Mouse (Mus musculus) right cerebral cortex, adult 18-20 months (tissue): ENCODE results near the gene Lce1f.
"Not testable (repeated sequence)": the region's sequence is repeated elsewhere in the genome, so short reads cannot be mapped to it uniquely, and the experiment has no call there.

Experiments
- DNase-seq: peaks from one replicate; pipeline ENCODE4 v3.0.0; 2022; ENCODE audit warnings: mixed read lengths

Lce1f gene

GRCm38 (mm10) chr3:92720250-92720649 lies at the start of gene Lce1f:
Gene Lce1f, minus strand, starts transcription at chr3:92720350.
- DNase-seq, result no peak

- no peak for DNase-seq
Measured at GRCm38 (mm10) chr3:92764965-92765364, 44.8 kb upstream of the Lce1f start, which contains the start of gene Lce1h. Gene Lce1h, minus strand, starts transcription at chr3:92765065.

- no peak for DNase-seq
Measured at GRCm38 (mm10) chr3:92753197-92753596, 33.0 kb upstream of the Lce1f start.

GRCm38 (mm10) chr3:92752238-92752637 lies 32.1 kb upstream of the Lce1f start, which contains the start of gene Lce1g:
Gene Lce1g, minus strand, starts transcription at chr3:92752338.
- DNase-seq, result no peak

GRCm38 (mm10) chr3:92738996-92739395 lies 18.8 kb upstream of the Lce1f start, which contains the start of gene Gm38119:
Gene Gm38119, minus strand, starts transcription at chr3:92739096.
- DNase-seq, result no peak

- DNase-seq, result no peak
Measured at GRCm38 (mm10) chr3:92722631-92723030, 2.5 kb upstream of the Lce1f start.

GRCm38 (mm10) chr3:92715122-92715521 lies 5.0 kb downstream of the Lce1f start:
- no peak for DNase-seq

- DNase-seq, result no peak
Measured at GRCm38 (mm10) chr3:92708974-92709373, 11.2 kb downstream of the Lce1f start, which contains the start of gene Lce1e. Gene Lce1e, minus strand, starts transcription at chr3:92709074.

- DNase-seq, result no peak
Measured at GRCm38 (mm10) chr3:92694613-92695012, 25.5 kb downstream of the Lce1f start.

GRCm38 (mm10) chr3:92691688-92692087 lies 28.5 kb downstream of the Lce1f start:
- DNase-seq, result no peak

GRCm38 (mm10) chr3:92689154-92689553 lies 31.0 kb downstream of the Lce1f start:
- not testable (repeated sequence) for DNase-seq

GRCm38 (mm10) chr3:92687110-92687509 lies 33.0 kb downstream of the Lce1f start, which contains the start of gene Lce1d:
Gene Lce1d, minus strand, starts transcription at chr3:92687210.
- DNase-seq, result no peak

GRCm38 (mm10) chr3:92678947-92679346 lies 41.2 kb downstream of the Lce1f start, which contains the start of gene Lce1c:
Gene Lce1c, plus strand, starts transcription at chr3:92679247.
- DNase-seq, result no peak

- no peak for DNase-seq
Measured at GRCm38 (mm10) chr3:92670215-92670614, 49.9 kb downstream of the Lce1f start, which contains the start of gene Lce1a2. Gene Lce1a2, minus strand, starts transcription at chr3:92670315.
